Mouse (Mus musculus) CD4-positive naive resting alpha-beta T cell, adult 57 days (primary cell): ENCODE data around the gene Olfm4. TPM values are rescaled to one million over a fixed set of nuclear protein-coding genes. Genes with fewer than 3 reads are reported as not detected.

ENCODE experiments used
- total RNA-seq: library from RNA; stranded (reverse); gene quantifications from one replicate; pipeline ENCODE4 v1.2.4, GENCODE M21; 2023

The Olfm4 gene
- total RNA-seq, result not detected

DNA sequence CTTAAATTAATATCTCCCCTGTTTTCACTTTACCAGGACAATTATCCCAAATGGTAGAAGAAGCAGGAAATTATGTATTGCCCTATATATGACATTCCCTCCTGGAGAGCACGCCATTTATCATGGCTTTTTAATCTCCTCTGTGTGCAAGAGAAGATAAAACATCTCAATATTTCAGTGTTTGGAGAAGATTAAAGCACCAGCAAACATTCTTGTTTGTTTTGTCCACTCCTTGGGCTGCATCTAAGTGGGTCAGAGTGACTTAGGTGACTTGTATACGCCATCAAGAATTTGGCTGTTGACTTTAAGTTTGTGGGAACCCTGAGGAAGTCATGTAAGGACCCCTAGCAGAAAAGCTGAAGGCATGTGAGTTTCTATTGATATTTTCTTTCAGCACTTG lies at the start of gene Olfm4:
Gene Olfm4, plus strand, starts transcription at position 301 of the 400 bp plus-strand sequence.

Other genes with a start within 250 kb of the Olfm4 start
- not detected for gene Pcdh8, start 212.8 kb upstream of the Olfm4 start, total RNA-seq